Mouse (Mus musculus) G1E-ER4 (cell line): ENCODE measurements around the gene Eef1e1. TPM values are rescaled to one million over a fixed set of nuclear protein-coding genes. Genes with fewer than 3 reads are reported as not detected.

Experiments
- GATA1 ChIP-seq: IDR thresholded peaks from one replicate; pipeline ENCODE4 v1.8.0; 2012; ENCODE audit warnings: low read length, inconsistent platforms
- polyA plus RNA-seq: library from polyadenylated mRNA; stranded (reverse); fragments of >175 nt; gene quantifications from 2 replicates; pipeline ENCODE4 v1.2.3, GENCODE M21; 2012

The Eef1e1 gene
- polyA plus RNA-seq, 1 experiment = 47.8 TPM

DNA sequence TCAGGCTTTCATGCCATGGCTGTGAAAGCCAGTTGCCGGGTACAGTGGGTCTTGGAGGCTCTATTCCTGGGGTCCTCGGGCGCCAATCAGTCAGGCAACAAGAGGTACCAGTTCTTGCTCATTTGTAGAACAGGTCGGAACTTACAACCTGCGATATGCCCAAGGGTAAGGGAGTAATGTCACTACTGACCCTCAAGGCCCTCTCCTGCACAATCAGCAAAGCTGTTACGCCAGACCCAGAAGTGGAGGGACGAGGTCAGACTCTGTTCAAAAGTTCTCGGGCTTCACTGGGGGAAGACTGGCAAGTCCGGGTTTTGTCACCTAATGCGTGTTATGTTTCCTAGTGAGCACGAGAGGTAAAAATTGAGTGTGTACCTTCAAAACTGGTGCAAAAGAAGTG is 58.0 kb downstream of the Eef1e1 start:
- no peak for TF ChIP-seq GATA1

DNA sequence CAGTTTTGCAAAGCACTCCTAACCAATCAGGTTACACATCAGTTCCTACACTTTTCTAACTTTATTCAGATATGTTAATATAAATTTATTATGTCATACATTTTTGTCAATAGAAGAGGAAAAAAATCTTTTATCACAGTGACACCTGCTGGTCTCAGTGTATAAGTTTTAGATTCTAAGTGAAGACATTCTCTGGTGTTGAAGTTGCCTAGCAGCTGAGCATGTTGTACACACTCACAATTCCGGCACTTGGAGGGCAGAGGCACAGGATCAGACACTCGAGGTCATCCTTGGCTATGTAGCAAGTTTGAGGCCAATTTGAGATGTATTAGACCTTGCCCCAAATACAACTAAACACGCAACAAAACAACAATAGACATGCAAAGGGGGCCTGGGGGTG is 61.8 kb downstream of the Eef1e1 start:
- no peak for TF ChIP-seq GATA1

DNA sequence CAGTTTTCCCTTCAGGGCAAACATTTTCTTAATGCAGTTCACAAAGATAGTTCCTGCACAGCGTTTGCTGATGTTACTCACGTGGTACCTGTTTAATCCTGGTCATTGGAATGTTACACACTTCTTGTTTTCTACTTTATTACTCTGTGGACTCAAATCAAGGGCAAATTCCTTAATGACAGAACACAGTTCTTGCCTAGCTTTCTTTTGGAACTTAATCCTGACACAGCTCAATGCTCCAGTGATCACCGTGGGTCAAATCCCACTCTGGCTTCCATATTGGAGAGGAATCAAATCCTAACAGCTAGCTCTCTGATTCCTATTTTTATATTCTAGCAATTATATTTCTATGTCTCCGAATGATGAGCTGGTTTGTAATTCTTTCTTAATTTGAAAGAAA is 62.4 kb downstream of the Eef1e1 start:
- TF ChIP-seq GATA1 = no peak

Other genes with a start within 250 kb of the Eef1e1 start
- 103 and 104 TPM in 2 replicates for gene Txndc5, start 130.2 kb downstream of the Eef1e1 start, polyA plus RNA-seq
- gene Bloc1s5, start 23.9 kb downstream of the Eef1e1 start, polyA plus RNA-seq = 14.8 and 24.2 TPM in 2 replicates